Mouse (Mus musculus) embryo, embryonic 10.5 days (tissue): ENCODE measurements around the gene Sgf29.

Source experiments
- DNase-seq: peaks from one replicate; pipeline ENCODE4 v3.0.0-alpha.2; 2015; ENCODE audit warnings: low spot score

Sgf29 gene

GRCm38 (mm10) chr7:126707442-126708174 is 58.5 kb downstream of the Sgf29 start, which contains the start of gene Coro1a:
Coro1a (minus strand) TSS chr7:126707787.
- no peak for DNase-seq

- DNase-seq = no peak
Observed at GRCm38 (mm10) chr7:126708175-126708952, 59.3 kb downstream of the Sgf29 start.

- no peak for DNase-seq
Observed at GRCm38 (mm10) chr7:126710266-126710665, 61.2 kb downstream of the Sgf29 start.

- DNase-seq = no peak
Observed at GRCm38 (mm10) chr7:126711910-126712309, 62.8 kb downstream of the Sgf29 start.

- no peak for DNase-seq
Observed at GRCm38 (mm10) chr7:126715679-126716078, 66.6 kb downstream of the Sgf29 start.

- no peak for DNase-seq
Observed at GRCm38 (mm10) chr7:126717566-126717965, 68.5 kb downstream of the Sgf29 start.

GRCm38 (mm10) chr7:126718787-126719337 is 69.8 kb downstream of the Sgf29 start:
- DNase-seq = no peak

- DNase-seq = no peak
Observed at GRCm38 (mm10) chr7:126721635-126722034, 72.5 kb downstream of the Sgf29 start.
